Mouse (Mus musculus) heart, postnatal 36 days (tissue): ENCODE measurements at regions not wholly inside any gene's neighbourhood (a gene's known extent, or its start where the extent isn't known, plus 50 kb on each side); places are given as distances from the start of the nearest gene placed in this dataset.

Experiments used
- DNase-seq, 2 experiments: peaks; one replicate each; pipeline ENCODE4 v3.0.0; 2021 to 2022
- intact Hi-C: fragments of 180-260 bp; cut with DNase I; formaldehyde crosslinking; loops from one replicate; pipeline ENCODE4 v1.15.1; 2025

- DNase-seq = no peak
- intact Hi-C loops = loop anchor here (2.0 to 10.0 kb wide), 3 partner anchors 64 to 1540 kb away; no protein-coding TSS in a partner anchor
These were observed 73.2 kb upstream of the Azi2 start for GRCm38 (mm10) chr9:117967080-117967479.

GRCm38 (mm10) chr9:117966326-117966989, 73.8 kb upstream of the Azi2 start:
- intact Hi-C loops = loop anchor here (2.0 to 10.0 kb wide), 3 partner anchors 64 to 1539 kb away; no protein-coding TSS in a partner anchor
- DNase-seq = peak in 1 of 2 experiments; percentile 5

GRCm38 (mm10) chr9:117962088-117963030, 77.9 kb upstream of the Azi2 start:
- intact Hi-C loops = loop anchor here (10.0 kb wide), 1 partner anchor 1158 kb away; no protein-coding TSS in a partner anchor

GRCm38 (mm10) chr9:117959845-117960244, 80.5 kb upstream of the Azi2 start:
- intact Hi-C loops = loop anchor here (10.0 kb wide), 1 partner anchor 1155 kb away; no protein-coding TSS in a partner anchor
- no peak for DNase-seq

More at GRCm38 (mm10) chr9:117962088-117963030, 77.9 kb upstream of the Azi2 start:
- no peak for DNase-seq

- no peak for DNase-seq
- intact Hi-C loops = no loop called here
These were observed 83.1 kb upstream of the Azi2 start for GRCm38 (mm10) chr9:117957195-117957594.

GRCm38 (mm10) chr9:117956691-117957090, 83.6 kb upstream of the Azi2 start:
- no peak for DNase-seq

GRCm38 (mm10) chr9:117927466-117927847, 112.8 kb upstream of the Azi2 start:
- DNase-seq = no peak
- intact Hi-C loops = no loop called here

More at GRCm38 (mm10) chr9:117956691-117957090, 83.6 kb upstream of the Azi2 start:
- intact Hi-C loops = no loop called here

- intact Hi-C loops = no loop called here
- no peak for DNase-seq
These were observed 113.4 kb upstream of the Azi2 start for GRCm38 (mm10) chr9:117926700-117927465.

- intact Hi-C loops = no loop called here
- no peak for DNase-seq
These were observed 117.3 kb upstream of the Azi2 start for GRCm38 (mm10) chr9:117922992-117923391.

- intact Hi-C loops = no loop called here
- DNase-seq = no peak
These were observed 132.3 kb upstream of the Azi2 start for GRCm38 (mm10) chr9:117907895-117908424.

GRCm38 (mm10) chr9:117905045-117905747, 135.1 kb upstream of the Azi2 start:
- DNase-seq = no peak
- intact Hi-C loops = no loop called here

GRCm38 (mm10) chr9:117904621-117905020, 135.7 kb upstream of the Azi2 start:
- no peak for DNase-seq
- intact Hi-C loops = loop anchor here (5.0 kb wide), 1 partner anchor 133 kb away; no protein-coding TSS in a partner anchor

GRCm38 (mm10) chr9:117903025-117903424, 137.3 kb upstream of the Azi2 start:
- DNase-seq = peak; percentile 16 to 37
- intact Hi-C loops = loop anchor here (2.0 to 5.0 kb wide), 2 partner anchors 64 to 134 kb away; no protein-coding TSS in a partner anchor

- intact Hi-C loops = loop anchor here (2.0 to 5.0 kb wide), 2 partner anchors 64 to 135 kb away; no protein-coding TSS in a partner anchor
- DNase-seq = no peak
These were observed 137.9 kb upstream of the Azi2 start for GRCm38 (mm10) chr9:117902239-117902939.

GRCm38 (mm10) chr9:117900631-117901030, 139.7 kb upstream of the Azi2 start:
- no peak for DNase-seq
- intact Hi-C loops = loop anchor here (5.0 kb wide), 1 partner anchor 137 kb away; no protein-coding TSS in a partner anchor

GRCm38 (mm10) chr9:117896517-117896916, 143.8 kb upstream of the Azi2 start:
- intact Hi-C loops = no loop called here
- DNase-seq = no peak

- intact Hi-C loops = no loop called here
- no peak for DNase-seq
These were observed 147.7 kb upstream of the Azi2 start for GRCm38 (mm10) chr9:117892601-117893000.

GRCm38 (mm10) chr9:117873172-117873571, 167.1 kb upstream of the Azi2 start:
- intact Hi-C loops = no loop called here
- DNase-seq = no peak
